Mouse (Mus musculus) left cerebral cortex, adult 8-10 months (tissue): ENCODE results near the gene Rad18. TPM values are rescaled to one million over a fixed set of nuclear protein-coding genes. Genes with fewer than 3 reads are reported as not detected.

Source experiments
- DNase-seq, 2 experiments: peaks; one replicate each; pipeline ENCODE4 v3.0.0; 2022; ENCODE audit warnings: low spot score in 2 of 2
- total RNA-seq, 4 experiments: library from RNA; stranded (reverse); gene quantifications; 2 replicates each; pipeline ENCODE4 v1.2.4; 2022

Rad18 gene
- total RNA-seq, 4 experiments from 2014 or later = 7.8 to 9.8 (median 8.4) TPM

GRCm38 (mm10) chr6:112686485-112686884 is 10.0 kb downstream of the Rad18 start:
- DNase-seq = no peak

- DNase-seq = no peak
These were observed 12.4 kb downstream of the Rad18 start for GRCm38 (mm10) chr6:112684065-112684464.

- no peak for DNase-seq
These were observed 64.4 kb downstream of the Rad18 start for GRCm38 (mm10) chr6:112632071-112632470.

- no peak for DNase-seq
These were observed 66.2 kb downstream of the Rad18 start for GRCm38 (mm10) chr6:112630291-112630690.

- no peak for DNase-seq
These were observed 68.2 kb downstream of the Rad18 start for GRCm38 (mm10) chr6:112628301-112628700.

GRCm38 (mm10) chr6:112622321-112622720 is 74.2 kb downstream of the Rad18 start:
- DNase-seq = no peak

- no peak for DNase-seq
These were observed 76.5 kb downstream of the Rad18 start for GRCm38 (mm10) chr6:112620027-112620426.

- no peak for DNase-seq
These were observed 78.7 kb downstream of the Rad18 start for GRCm38 (mm10) chr6:112617728-112618318.

GRCm38 (mm10) chr6:112609027-112609426 is 87.5 kb downstream of the Rad18 start:
- DNase-seq = no peak

- no peak for DNase-seq
These were observed 92.6 kb downstream of the Rad18 start for GRCm38 (mm10) chr6:112603866-112604265.

GRCm38 (mm10) chr6:112594971-112595370 is 101.5 kb downstream of the Rad18 start:
- no peak for DNase-seq

- no peak for DNase-seq
These were observed 108.6 kb downstream of the Rad18 start for GRCm38 (mm10) chr6:112587912-112588311.

- no peak for DNase-seq
These were observed 109.5 kb downstream of the Rad18 start for GRCm38 (mm10) chr6:112586999-112587398.

- no peak for DNase-seq
These were observed 111.5 kb downstream of the Rad18 start for GRCm38 (mm10) chr6:112584961-112585360.

GRCm38 (mm10) chr6:112582022-112582421 is 114.5 kb downstream of the Rad18 start:
- DNase-seq = no peak

- DNase-seq = no peak
These were observed 119.3 kb downstream of the Rad18 start for GRCm38 (mm10) chr6:112577198-112577597.

GRCm38 (mm10) chr6:112574558-112574957 is 121.9 kb downstream of the Rad18 start:
- DNase-seq = no peak

- DNase-seq = no peak
These were observed 126.1 kb downstream of the Rad18 start for GRCm38 (mm10) chr6:112570413-112570812.

Other genes starting within 250 kb of the Rad18 start
- under 1 TPM in 2 of 4 experiments, not detected in 2; 0.32 to 0.33 TPM for gene Cav3, start 237.2 kb downstream of the Rad18 start, total RNA-seq
- 1 to 10 TPM; 4.3 to 5.1 (median 4.7) TPM for gene Oxtr, start 206.7 kb downstream of the Rad18 start, total RNA-seq